Mouse (Mus musculus): ENCODE results near the gene Dapk2. TPM values are rescaled to one million over a fixed set of nuclear protein-coding genes. Genes with fewer than 3 reads are reported as not detected.

The Dapk2 gene
- polyA plus RNA-seq, 1 experiment from 2014 or later: 22.8 TPM

- Histone ChIP-seq H3K27me3 (ENCODE audit: control insufficient read depth, insufficient read depth, low read depth, low read length) (no peaks in the 10 kb centered on the region), H3K36me3 (ENCODE audit: control insufficient read depth, insufficient read depth, low read length) (no peaks in the 10 kb centered on the region), H3K9ac (ENCODE audit: low read length) (no peak overlapping the region), H3K4me1 (replicated peaks; ENCODE audit: control insufficient read depth, insufficient read depth, low read length) (peaks cover 18% of the 10 kb centered on the region), H3K9me3 (ENCODE audit: control insufficient read depth, low read length) (no peaks in the 10 kb centered on the region), H3K4me3 (ENCODE audit: low read length) (no peak overlapping the region), H3K4me2 (ENCODE audit: low read depth, low read length) (no peak overlapping the region), H3K27ac (ENCODE audit: low read length) (no peak overlapping the region)
- no peak for ATAC-seq (ENCODE audit: low read depth)
Measured at GRCm38 (mm10) chr9:66121421-66121820, 36.6 kb upstream of the Dapk2 start.

DNA sequence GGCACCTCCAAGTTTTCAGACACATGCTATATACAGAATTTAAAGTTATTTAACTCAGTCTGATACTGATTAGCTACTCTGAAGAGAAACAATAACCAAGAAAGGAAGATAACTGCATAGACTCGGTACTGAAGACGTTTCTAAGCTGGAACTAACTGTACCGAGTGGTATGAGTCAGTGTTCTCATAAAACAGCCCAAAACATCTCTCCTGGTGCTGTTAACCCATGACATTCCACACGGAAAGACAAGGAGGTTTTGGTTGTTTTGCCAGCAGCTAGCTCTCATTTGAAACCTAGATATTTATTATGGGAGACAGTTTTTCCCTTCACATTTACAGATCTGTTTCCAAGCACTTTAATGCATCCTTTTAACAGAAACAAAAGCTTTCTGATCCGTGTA, 34.4 kb upstream of the Dapk2 start:
- Histone ChIP-seq H3K27ac (ENCODE audit: low read length) (peak overlapping the region; percentile 58; the same call in 1 of the 2 replicates), H3K36me3 (ENCODE audit: control insufficient read depth, insufficient read depth, low read length) (no peaks in the 10 kb centered on the region), H3K9ac (ENCODE audit: low read length) (peak overlapping the region; percentile 69), H3K9me3 (ENCODE audit: control insufficient read depth, low read length) (no peaks in the 10 kb centered on the region), H3K4me3 (ENCODE audit: low read length) (peak overlapping the region; percentile 58), H3K27me3 (ENCODE audit: control insufficient read depth, insufficient read depth, low read depth, low read length) (no peaks in the 10 kb centered on the region), H3K4me1 (replicated peaks; ENCODE audit: control insufficient read depth, insufficient read depth, low read length) (peaks cover 24% of the 10 kb centered on the region), H3K4me2 (ENCODE audit: low read depth, low read length) (peak overlapping the region; percentile 69)
- no peak for ATAC-seq (ENCODE audit: low read depth)
- WGBS: 4% methylated on average over 5 of the region's 5 CpGs

DNA sequence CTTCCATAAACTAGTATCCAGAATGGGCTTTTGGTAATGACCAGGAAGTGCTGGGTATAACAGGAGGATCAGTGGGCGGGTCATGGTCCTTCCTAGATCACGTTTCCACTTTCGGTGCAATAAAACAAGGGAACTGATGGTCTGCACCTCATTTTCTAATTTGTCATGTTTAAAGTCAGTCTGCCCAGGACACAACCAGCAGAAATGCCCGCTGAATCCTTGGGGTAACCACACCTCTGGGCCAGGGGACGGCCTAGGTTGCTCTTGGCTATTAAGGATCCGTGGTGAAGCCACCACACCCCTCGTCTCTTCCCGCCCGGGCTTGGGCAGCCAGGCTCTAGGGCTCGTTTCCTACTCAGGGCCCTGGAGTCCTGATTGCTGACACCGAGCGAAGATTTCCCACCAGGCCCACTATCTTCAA, 33.9 kb upstream of the Dapk2 start:
- H3K4me1 ChIP-seq (replicated peaks; ENCODE audit: control insufficient read depth, insufficient read depth, low read length): peaks cover 24% of the 10 kb centered on the region
- 0% methylated on average over 12 of the region's 12 CpGs for WGBS

GRCm38 (mm10) chr9:66124681-66125542, 33.1 kb upstream of the Dapk2 start:
- H3K9me3 ChIP-seq (ENCODE audit: control insufficient read depth, low read length): no peaks in the 10 kb centered on the region
- H3K4me3 ChIP-seq (ENCODE audit: low read length): peak overlapping the region; percentile 58
- H3K9ac ChIP-seq (ENCODE audit: low read length): peak overlapping the region; percentile 69
- ATAC-seq (ENCODE audit: low read depth): peak; percentile 98
- peak overlapping the region; percentile 69 for H3K4me2 ChIP-seq (ENCODE audit: low read depth, low read length)
- H3K27ac ChIP-seq (ENCODE audit: low read length): peak overlapping the region; percentile 78
- no peaks in the 10 kb centered on the region for H3K36me3 ChIP-seq (ENCODE audit: control insufficient read depth, insufficient read depth, low read length)
- H3K27me3 ChIP-seq (ENCODE audit: control insufficient read depth, insufficient read depth, low read depth, low read length): no peaks in the 10 kb centered on the region
- peaks cover 24% of the 10 kb centered on the region for H3K4me1 ChIP-seq (replicated peaks; ENCODE audit: control insufficient read depth, insufficient read depth, low read length)
- WGBS: 18% methylated on average over 32 of the region's 33 CpGs

More for the DNA sequence above, 33.9 kb upstream of the Dapk2 start:
- Histone ChIP-seq H3K27me3 (ENCODE audit: control insufficient read depth, insufficient read depth, low read depth, low read length) (no peaks in the 10 kb centered on the region), H3K4me3 (ENCODE audit: low read length) (peak overlapping the region; percentile 58), H3K36me3 (ENCODE audit: control insufficient read depth, insufficient read depth, low read length) (no peaks in the 10 kb centered on the region), H3K4me2 (ENCODE audit: low read depth, low read length) (peak overlapping the region; percentile 69), H3K27ac (ENCODE audit: low read length) (peak overlapping the region; percentile 58), H3K9ac (ENCODE audit: low read length) (peak overlapping the region; percentile 69), H3K9me3 (ENCODE audit: control insufficient read depth, low read length) (no peaks in the 10 kb centered on the region)
- peak; percentile 15; the same call in 1 of the 2 replicates for ATAC-seq (ENCODE audit: low read depth)

DNA sequence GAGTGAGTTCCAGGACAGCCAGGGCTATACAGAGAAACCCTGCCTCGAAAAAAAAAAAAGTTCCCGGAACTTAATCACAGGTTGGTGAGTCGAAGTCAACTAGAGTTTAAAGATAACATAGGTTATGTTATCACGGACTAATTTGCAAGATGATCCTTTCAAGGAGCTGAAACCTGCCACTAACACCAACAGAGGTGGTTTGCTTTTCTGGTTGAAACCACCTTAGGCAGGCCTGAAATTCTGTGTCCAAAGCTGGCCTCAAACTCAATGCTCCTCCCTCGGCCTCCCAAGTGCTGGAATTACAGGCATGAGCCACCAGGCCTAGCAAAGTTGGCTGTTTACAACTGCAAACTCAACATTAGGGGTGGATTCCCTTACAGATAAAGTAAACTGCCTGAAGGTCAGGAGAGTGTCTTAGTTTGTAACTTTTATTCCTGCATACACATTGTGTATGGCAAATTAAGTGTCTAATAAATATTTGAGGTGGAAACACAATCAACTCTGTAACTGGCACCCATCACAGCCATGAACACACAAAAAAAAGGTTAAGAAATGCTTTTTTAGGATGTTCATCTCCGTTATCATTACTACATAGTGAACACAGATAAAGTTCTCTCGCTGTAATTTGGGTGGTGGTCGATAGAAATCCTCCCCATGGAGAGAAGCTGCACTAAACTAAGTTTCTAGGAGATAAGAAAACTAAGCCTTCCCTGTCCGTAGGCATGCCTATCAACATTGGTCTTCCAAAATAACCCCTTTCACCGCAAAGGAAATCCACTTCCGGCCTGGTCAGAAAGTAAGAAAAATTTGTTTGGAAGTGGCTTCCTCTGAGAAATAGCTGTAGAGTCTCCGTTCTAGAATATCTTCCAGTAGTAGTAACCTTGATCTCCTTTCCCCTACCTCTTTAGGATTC, 32.2 kb upstream of the Dapk2 start:
- WGBS: 44% methylated on average over 12 of the region's 12 CpGs
- peak overlapping the region; percentile 66 for H3K9ac ChIP-seq (ENCODE audit: low read length)
- no peak for ATAC-seq (ENCODE audit: low read depth)
- H3K27ac ChIP-seq (ENCODE audit: low read length): peak overlapping the region; percentile 73
- peak overlapping the region; percentile 84 for H3K4me2 ChIP-seq (ENCODE audit: low read depth, low read length)
- no peaks in the 10 kb centered on the region for H3K9me3 ChIP-seq (ENCODE audit: control insufficient read depth, low read length)
- H3K4me1 ChIP-seq (replicated peaks; ENCODE audit: control insufficient read depth, insufficient read depth, low read length): peaks cover 24% of the 10 kb centered on the region
- peak overlapping the region; percentile 64 for H3K4me3 ChIP-seq (ENCODE audit: low read length)
- peaks cover 1% of the 10 kb centered on the region; the same call in 1 of the 2 replicates for H3K36me3 ChIP-seq (ENCODE audit: control insufficient read depth, insufficient read depth, low read length)
- no peaks in the 10 kb centered on the region for H3K27me3 ChIP-seq (ENCODE audit: control insufficient read depth, insufficient read depth, low read depth, low read length)

DNA sequence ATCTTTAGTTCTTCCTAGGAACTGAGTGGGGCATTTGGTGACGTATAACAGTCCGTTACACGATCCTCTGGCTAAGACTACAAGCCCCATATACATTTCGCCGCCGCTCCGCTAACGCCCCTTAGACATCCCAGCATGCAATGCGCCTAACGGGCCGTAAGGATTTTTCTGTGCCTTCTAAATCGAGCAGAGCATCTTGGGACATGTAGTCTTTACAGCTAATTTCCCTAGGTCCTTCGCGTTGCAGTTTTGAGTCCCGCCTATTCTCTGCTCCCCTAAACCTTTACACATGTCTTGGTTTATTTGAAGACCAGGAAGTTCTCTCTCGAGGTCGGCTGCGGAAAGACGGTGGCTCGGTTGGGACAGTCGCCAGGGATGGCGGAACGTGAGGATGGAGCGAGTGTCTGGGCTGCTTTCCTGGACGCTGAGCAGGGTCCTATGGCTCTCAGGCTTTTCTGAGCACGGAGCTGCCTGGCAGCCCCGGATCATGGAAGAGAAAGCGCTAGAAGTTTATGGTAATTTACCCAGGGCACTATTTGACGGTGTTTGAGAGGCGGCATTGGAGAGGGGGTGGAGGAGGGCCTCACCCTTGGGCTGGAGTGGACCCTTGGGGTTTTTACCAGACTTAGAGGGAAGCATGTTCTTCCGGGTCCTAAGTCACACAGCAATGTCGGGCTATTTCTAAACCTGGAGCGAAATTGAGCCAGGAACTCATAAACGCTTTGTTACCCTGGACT, 31.4 kb upstream of the Dapk2 start, which contains the start of the genes Snx1 and Ciao2a:
Snx1 (minus strand) TSS at position 132 of the 737 bp plus-strand sequence.
Ciao2a (plus strand) TSS at position 156 of the 737 bp plus-strand sequence.
- H3K36me3 ChIP-seq (ENCODE audit: control insufficient read depth, insufficient read depth, low read length): peaks cover 3% of the 10 kb centered on the region; the same call in 1 of the 2 replicates
- peaks cover 24% of the 10 kb centered on the region for H3K4me1 ChIP-seq (replicated peaks; ENCODE audit: control insufficient read depth, insufficient read depth, low read length)
- H3K27me3 ChIP-seq (ENCODE audit: control insufficient read depth, insufficient read depth, low read depth, low read length): no peaks in the 10 kb centered on the region
- ATAC-seq (ENCODE audit: low read depth): peak; percentile 79
- WGBS: under 1% methylated on average over 34 of the region's 34 CpGs
- peak within 1 kb of the TSS; percentile 84 for H3K4me2 ChIP-seq (ENCODE audit: low read depth, low read length)
- H3K27ac ChIP-seq (ENCODE audit: low read length): peak within 1 kb of the TSS; percentile 73
- H3K9ac ChIP-seq (ENCODE audit: low read length): peak within 1 kb of the TSS; percentile 69
- no peaks in the 10 kb centered on the region for H3K9me3 ChIP-seq (ENCODE audit: control insufficient read depth, low read length)
- peak within 1 kb of the TSS; percentile 64 for H3K4me3 ChIP-seq (ENCODE audit: low read length)

- Histone ChIP-seq H3K9ac (ENCODE audit: low read length) (peak overlapping the region; percentile 69), H3K4me2 (ENCODE audit: low read depth, low read length) (peak overlapping the region; percentile 84), H3K36me3 (ENCODE audit: control insufficient read depth, insufficient read depth, low read length) (peaks cover 3% of the 10 kb centered on the region; the same call in 1 of the 2 replicates), H3K4me3 (ENCODE audit: low read length) (peak overlapping the region; percentile 64), H3K27ac (ENCODE audit: low read length) (peak overlapping the region; percentile 58), H3K9me3 (ENCODE audit: control insufficient read depth, low read length) (no peaks in the 10 kb centered on the region), H3K4me1 (replicated peaks; ENCODE audit: control insufficient read depth, insufficient read depth, low read length) (peaks cover 24% of the 10 kb centered on the region), H3K27me3 (ENCODE audit: control insufficient read depth, insufficient read depth, low read depth, low read length) (no peaks in the 10 kb centered on the region)
- WGBS: 31% methylated on average over 6 of the region's 6 CpGs
- no peak for ATAC-seq (ENCODE audit: low read depth)
Measured at GRCm38 (mm10) chr9:66127193-66127546, 30.9 kb upstream of the Dapk2 start.

DNA sequence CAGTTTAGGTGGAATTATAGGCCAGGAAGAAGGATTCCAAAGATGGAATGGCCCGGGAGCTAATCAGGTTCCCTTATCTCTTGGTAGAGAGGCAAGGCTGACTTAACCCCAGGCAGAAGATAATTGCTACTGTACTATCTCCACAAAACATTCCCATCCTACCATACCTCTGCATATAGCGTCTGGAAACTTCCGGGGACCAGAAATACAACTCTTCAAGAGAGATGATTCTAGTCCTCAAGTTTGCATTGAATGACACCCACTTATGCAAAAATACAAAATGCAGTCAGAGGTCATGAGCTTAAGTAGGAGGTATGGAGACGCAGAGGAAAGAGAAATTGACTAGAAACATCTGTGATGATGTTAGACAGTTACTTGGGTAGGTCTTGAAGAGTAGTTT, 30.1 kb upstream of the Dapk2 start:
- Histone ChIP-seq H3K27me3 (ENCODE audit: control insufficient read depth, insufficient read depth, low read depth, low read length) (no peaks in the 10 kb centered on the region), H3K9ac (ENCODE audit: low read length) (no peak overlapping the region), H3K36me3 (ENCODE audit: control insufficient read depth, insufficient read depth, low read length) (peaks cover 6% of the 10 kb centered on the region; the same call in 1 of the 2 replicates), H3K4me3 (ENCODE audit: low read length) (no peak overlapping the region; the same call in 1 of the 2 replicates), H3K27ac (ENCODE audit: low read length) (no peak overlapping the region), H3K4me2 (ENCODE audit: low read depth, low read length) (peak overlapping the region; percentile 84), H3K9me3 (ENCODE audit: control insufficient read depth, low read length) (no peaks in the 10 kb centered on the region), H3K4me1 (replicated peaks; ENCODE audit: control insufficient read depth, insufficient read depth, low read length) (peaks cover 22% of the 10 kb centered on the region)
- ATAC-seq (ENCODE audit: low read depth): no peak
- WGBS: 78% methylated on average over 4 of the region's 4 CpGs

Measured in lung, embryonic 16.5 days (tissue).